Mouse (Mus musculus): Measurements from ENCODE around the gene Six1.

The Six1 gene

DNA sequence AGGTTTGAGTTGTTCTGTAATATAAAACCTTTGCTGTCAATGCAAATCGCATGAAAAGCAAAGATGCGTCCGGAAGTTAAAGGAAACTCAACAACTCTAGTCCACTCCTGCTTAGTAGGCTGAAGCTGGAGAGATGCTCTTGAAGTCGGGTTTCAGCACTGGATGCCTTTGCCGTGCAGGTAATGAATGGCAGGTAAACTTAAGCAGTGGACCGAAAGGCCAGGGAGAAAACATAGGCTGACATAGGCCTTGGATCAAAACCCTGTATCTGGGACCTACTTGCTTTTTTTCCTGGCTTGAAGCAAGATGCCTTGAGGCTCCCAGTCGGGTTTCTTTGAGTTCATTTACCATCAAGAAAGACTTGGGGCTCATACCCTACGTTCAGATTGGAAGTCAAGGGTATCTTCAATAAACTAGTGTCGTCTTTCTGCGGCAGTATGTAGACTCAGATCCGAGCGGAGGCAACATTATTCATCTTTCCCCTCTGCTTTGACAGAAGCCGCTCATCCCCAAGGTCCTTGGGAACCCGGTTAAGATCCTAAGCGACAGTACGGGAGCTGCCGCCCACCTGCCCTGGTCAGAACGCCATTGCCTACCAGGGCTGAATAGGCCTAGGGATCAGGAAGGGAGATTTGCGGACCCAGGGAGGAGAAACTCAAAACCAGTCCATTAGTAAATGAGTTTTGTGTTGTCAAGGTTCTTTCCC is 4.0 kb downstream of the Six1 start:
- DNase-seq (ENCODE audit: low spot score in 2 of 2) = no peak

DNA sequence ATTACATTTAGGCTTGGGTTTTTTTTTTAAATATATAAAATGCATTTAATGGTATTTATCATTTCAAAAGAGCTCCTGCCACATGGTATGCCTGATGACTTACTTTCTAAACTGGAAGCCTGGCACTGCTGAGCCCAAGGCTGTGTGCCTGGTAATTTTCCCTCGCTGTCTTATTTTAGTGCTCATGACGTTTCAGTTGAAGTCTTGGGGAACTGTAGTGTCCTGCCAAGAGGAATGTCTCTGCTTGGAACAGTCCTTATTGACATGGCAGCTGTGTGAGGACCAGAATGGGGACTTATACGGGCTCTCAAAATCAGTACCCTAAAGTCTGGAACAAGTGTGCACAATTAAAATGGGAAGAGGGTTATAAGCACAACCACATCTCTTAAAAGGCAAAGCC is 5.2 kb downstream of the Six1 start:
- no peak for DNase-seq (ENCODE audit: low spot score in 2 of 2)

DNA sequence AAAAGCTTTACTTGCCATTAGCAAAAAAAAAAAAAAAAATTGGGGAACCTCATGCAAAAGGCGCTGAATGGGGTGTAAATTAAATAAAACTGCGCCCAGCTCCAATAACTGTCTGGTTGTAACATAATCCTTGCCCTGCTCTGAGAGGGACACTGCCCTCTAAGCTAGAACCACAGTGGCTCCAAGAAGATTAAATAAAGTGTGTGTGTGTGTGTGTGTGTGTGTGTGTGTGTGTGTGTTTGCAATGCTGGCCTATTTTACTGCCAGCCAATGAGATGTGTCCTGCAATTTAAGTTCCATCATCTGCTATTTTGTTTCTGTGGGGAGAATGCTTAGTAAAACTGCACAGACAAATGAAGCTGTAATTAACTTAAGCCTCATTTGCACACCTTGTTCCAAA is 6.1 kb downstream of the Six1 start:
- DNase-seq (ENCODE audit: low spot score in 2 of 2) = no peak

DNA sequence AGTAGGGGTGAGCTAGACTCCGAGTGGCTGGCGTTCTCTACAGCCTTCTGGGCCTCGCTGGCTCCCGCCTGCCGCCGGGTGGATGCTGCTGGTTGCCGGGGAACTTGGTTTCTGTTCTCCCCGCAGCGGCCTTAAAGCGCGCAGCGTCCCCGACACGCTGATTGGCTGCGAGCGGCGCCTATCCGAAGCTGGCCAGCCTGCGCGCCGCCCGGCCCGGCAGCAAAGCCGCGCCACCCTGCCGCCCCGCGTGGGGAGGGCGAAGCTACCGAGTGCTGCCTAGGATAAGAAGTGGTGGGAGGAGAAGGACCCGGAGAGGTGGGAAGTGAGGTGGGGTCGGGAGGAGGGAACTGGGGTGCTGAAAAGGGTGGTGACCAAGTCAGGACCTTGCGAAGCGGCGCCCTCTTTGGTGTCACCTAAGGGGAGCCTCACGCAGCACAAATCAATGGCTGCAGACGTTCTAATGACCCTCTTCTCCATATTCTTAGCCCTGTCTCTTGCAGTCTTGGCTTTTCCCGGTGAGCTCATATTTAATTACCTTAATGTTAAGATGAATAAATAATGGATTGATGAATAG is 7.0 kb downstream of the Six1 start:
- peak in 1 of 2 experiments; percentile 57 for DNase-seq (ENCODE audit: low spot score in 2 of 2)

DNA sequence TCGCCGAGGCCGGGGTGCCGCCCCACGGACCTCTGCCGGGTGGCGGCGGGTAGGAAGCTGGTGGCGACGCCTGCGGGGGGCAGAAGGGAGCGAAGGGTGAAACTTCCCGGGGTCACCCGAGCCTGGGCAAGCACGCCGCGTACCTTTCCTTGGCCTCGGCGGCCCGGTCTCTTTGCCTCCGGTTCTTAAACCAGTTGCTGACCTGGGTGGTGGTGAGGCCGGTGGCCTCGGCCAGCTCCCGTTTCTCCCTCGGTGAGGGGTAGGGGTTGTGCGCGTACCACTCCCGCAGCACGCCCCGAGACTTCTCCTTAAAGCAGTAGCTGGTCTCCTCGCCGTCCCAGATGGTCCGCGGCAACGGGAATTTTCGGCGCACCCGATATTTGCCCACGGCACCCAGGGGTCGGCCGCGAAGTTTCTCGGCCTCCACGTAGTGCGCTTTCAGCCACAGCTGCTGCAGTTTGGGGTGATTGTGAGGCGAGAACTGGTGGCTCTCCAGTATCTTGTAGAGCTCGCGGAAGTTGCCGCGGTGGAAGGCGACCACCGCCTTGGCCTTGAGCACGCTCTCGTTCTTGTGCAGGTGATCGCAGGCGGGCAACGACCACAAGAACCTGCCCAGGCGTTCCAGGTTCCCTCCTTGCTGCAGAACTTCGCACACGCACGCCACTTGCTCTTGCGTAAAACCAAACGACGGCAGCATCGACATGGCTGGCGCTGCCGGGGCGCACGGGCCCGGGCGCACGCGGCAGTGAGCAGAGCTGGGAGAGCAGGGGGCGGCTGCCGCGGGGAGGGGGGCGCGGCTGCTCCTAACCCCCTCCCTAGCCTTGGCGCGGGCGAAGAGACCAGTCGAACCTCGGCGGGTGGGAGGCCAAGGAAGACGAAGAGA is 7.7 kb downstream of the Six1 start:
- DNase-seq (ENCODE audit: low spot score in 2 of 2) = no peak

DNA sequence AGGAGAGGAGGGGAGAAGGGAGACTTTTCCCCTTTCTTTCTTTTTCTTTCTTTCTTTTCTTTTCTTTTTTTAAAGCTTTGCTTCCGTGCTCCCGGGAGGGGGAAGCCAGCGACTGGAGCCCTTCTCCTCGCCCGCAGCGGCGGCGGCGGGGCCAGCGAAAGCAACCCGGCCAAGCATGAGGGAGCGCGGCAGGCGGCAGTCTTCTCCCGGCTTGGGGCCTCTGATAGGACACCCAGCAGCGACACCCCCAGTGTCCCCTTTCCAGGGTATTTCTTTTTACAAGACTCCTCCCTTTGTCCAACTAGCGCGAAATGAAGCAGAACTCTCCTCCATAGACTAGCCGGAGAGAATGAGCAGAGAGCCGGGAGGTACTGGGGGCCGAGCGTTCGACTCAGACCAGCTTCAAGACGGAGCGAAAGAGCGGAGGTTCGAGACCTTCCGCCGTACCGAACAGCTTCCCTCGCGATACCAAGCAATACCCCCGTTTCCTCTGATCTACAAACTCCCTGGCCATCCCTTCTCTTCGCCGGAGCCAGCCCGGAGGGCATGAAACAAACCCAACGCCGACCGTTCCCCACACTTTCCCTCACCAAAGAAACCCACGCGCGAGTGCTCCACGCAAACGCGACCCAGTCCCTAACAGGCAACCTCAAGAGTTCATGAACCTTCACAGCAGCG is 8.5 kb downstream of the Six1 start:
- DNase-seq (ENCODE audit: low spot score in 2 of 2) = no peak

DNA sequence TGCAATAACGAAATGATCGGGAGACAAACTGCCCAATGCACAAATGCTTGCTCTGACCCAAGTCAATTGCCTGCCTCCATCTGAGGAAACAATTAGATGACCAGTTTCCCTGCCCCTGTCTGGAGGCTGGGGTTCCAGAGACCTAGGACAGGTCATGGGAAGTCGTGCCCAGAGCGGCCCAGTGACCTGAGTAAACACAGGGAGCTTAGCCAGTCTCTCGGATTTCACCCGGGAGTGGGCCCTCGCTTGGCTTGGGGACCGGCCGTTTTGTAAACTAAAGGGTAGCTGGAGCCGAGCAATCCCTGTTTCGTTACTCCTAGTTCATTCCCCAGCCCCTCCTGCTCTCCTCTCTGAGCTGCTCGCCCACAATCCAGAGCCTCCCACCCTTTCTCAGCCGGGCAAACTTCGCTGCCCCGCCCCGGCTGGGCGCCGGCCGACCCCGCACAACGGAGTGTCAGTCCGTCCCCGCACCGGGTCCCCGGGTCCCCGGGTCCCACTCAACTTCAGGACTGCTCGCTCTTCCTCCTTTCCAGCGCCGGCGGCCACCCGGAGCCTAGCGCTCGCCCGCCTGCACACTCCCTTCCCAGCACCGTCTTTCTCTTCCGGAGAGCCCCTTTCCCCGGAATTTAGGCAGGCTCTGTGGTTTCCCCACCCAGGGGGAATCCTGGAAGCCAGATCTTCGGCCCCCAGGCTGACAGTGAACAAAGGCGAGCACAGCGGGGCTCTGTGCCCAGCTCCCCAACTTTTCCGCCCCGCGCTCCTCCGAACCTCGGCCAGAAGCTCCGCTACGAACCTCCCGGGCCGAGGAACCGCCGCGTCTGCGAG is 9.3 kb downstream of the Six1 start:
- DNase-seq (ENCODE audit: low spot score in 2 of 2) = no peak

DNA sequence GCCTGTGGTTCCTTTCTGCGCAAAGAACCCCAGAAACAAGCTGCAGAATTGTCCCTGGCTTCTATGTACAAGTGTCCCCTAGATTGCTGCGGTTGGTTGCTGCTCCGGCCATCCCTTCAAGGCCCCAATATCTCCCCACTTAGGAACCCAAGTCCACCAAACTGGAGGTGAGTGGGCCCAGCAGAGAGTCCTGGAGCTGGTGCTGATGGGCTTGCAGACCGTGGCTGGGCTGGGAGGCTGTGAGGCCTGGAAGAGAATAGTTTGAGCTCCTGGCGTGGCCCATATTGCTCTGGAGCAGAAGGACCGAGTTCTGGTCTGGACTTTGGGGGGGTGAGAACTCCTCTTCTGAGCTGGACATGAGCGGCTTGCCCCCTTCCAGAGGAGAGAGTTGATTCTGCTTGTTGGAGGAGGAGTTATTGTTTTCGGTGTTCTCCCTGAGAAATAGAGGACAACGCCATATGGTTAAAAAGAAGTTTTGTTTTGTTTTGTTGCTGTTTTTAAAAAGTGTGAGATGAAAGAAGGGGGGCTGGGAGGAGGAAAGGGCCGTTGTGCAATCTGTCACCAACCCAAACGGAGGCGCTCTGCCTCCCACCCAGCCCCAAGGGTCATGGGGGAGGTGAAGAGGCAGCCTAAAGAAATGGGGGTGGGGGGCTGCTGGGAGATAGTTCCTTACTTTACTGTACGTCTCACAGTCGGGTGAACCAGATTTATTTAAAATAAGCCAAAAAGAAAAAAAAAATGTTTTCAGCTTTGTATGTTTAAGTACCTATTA is 10.1 kb downstream of the Six1 start:
- no peak for DNase-seq (ENCODE audit: low spot score in 2 of 2)

DNA sequence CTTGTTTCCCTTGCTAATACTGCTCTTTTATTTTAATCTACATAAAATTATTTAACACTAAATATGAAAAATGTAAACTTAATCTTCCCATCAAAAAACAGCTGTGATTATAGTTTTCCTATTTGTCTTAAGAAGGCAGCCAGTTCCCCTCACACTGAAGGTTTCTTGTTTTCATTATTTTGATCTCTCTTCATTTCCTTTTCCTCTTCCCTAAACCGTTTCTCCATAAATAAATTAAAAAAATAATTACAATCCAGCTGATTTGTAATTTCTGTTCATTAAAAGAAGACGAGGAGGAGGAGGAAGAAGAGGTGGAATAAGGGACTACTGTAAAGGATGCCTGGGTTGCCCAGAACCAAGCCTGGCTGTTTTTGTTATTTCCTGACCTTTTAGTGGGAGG is 10.8 kb downstream of the Six1 start:
- no peak for DNase-seq (ENCODE audit: low spot score in 2 of 2)

DNA sequence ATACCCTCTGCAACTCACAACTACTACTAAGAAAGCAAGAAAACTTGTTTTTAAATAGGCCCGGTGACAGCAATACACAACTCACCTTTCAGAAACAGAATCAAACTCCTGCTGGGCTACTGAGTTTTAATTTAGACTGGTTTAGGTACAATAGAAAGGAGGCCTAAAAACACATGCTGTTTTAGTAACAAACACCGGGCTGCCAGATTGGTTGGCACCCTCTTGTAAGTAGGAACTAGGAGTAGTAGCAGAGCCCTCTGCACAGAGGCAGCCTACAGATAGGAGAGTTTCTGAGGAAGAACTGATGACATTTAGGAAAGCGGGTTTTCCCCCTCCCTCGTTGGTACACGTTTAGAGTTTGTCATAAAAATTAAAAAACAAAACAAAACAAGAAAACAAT is 11.3 kb downstream of the Six1 start:
- DNase-seq (ENCODE audit: low spot score in 2 of 2) = no peak

DNA sequence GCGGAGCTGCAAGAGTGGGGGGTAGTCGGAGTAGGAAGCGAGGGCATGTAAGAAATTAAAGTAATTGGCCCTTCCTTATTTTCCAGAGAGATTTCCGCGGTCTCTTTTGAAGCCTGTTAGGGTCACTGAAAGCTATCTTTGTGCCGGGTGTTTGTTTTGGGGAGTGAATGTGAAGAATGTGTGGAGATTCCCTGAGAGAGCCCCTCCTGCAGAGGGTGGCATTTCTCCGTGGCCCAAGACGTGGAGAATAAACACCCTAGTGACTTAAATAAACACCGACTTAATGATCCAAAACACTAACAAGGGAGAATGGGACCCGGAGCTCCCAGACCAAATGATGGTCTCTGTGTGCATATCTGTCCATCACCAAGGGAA is 12.4 kb downstream of the Six1 start:
- DNase-seq (ENCODE audit: low spot score in 2 of 2) = no peak

DNA sequence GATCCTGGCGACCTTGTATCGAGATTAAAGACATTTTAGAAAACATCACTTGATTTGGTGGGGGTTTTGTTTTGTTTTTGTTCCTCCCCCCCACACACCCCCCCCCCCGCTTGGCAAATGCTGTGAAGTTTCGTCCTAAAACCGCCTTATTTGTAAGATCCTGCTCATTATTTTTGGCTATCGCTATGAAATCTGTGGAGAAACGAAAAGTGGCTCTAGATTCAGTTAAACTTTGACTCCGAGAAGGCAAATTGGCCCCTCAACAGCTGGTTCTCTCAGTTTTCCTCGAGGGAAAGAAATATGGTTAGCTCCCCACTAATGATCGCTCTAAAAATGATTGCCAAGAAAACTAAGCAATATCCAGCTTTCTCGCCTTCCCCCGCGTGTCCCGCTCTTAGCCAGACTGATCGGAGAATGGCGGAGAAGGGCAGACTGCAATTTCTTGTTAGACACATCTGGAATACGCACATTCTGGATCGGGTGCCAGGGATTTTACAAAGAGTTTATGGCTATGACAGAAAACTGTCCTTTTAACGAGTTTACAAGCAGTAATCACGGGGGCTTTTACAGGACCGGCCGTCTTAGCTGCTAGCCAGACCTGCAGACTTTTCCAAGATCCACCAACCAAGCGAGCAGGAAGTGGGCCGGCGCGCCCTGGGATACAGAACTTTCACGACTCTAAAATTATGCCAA is 13.0 kb downstream of the Six1 start:
- no peak for DNase-seq (ENCODE audit: low spot score in 2 of 2)

DNA sequence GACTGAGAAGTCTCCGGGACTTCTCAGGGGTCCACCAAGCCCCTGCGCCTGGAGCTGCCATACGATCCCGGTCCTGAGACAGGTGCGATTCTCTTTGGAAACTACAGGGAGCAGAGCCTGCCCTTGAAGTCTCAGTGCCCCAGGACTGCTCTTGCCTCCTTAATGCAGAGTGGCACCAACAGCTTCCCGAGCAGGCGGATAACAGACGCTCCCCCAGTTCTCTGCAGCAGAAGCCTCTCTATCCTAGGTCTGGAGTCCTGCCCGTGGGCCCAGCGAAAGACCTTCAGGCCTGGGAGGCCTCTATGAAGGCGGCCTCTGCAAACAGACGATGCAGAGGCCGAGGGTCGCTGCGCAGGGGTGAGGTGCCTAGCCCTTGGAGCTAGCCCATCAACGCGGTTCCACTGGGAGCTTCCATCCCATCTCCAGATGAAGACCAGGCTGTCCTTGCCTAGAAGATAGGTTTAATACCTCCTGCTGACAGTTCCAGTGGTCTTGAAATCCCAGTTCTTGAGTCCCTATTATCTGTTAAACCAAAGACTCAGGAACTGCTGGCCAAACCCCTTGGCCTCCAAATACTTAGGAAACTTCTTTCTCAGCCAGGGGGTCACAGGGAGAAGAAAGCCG is 13.6 kb downstream of the Six1 start:
- DNase-seq (ENCODE audit: low spot score in 2 of 2) = no peak

DNA sequence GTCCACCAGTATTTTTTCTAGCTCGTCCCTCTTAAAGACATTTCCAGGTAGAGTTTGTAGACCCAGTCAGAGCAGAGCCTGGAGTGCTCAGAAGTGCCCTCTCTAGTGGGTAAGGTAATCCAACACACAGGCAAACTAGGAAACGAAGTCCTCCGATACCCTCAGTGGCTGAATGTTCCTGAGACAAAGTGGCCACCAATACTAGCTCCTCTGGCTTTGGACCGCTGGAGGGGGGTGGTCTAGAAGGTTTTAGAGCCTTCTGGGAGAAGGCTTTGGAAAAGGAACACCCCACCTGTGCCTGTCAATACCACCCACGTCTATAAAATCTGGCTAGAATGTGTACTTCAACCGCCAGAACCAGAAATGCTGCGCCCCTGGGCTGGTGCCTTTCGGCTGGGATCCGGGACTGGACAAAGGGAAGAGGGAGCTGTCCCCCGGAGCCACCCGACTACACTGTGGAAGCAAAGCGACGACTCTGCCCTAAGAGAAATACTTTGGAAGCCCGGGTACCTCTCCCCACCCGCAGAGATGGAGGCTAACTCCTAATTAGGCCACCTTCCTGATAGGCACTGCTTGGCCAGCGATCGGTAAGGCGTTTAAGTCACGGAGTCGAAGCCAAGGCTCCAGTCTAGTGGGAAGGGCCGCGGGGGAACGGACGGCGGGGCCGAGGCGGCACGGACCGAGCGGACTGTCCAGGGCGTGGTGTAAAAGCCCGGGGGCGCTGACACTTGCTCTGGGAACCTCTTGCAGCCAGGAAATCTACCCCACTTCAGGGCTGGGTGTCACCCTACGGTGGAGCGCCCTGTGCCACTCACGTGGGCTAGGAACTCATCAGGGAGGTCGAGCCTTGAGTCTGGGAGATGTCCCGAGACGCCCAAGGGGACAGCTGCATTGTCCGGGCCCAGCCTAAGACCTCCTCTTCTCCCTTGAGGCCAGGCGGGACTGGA is 14.4 kb downstream of the Six1 start:
- no peak for DNase-seq (ENCODE audit: low spot score in 2 of 2)

DNA sequence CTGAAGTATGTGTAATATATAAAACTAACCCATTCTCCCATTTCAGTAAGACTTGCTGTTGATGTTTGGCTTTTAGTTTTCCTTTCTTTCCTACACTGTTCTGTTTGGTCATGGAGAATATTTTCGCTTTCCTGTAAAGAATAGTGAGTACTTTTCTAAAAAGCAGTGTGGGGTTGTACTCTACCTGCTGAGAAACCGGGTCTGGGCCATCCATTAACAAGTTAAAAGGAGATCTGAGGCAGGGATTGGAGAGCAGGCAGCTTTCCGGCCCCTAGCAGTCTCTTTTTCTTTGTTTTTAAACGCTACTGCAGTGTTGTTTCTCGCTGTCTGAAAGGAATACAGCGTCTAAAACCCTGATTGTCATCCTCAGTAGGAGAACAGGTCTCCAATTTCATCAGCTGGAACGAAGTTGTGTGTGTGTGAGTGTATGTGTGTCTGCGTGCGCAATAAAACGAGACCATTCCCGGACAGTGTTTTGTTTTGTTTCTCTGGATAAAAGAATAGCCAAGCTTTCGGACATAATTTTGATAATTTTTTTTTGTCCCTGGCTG is 15.2 kb downstream of the Six1 start:
- DNase-seq (ENCODE audit: low spot score in 2 of 2) = no peak

DNA sequence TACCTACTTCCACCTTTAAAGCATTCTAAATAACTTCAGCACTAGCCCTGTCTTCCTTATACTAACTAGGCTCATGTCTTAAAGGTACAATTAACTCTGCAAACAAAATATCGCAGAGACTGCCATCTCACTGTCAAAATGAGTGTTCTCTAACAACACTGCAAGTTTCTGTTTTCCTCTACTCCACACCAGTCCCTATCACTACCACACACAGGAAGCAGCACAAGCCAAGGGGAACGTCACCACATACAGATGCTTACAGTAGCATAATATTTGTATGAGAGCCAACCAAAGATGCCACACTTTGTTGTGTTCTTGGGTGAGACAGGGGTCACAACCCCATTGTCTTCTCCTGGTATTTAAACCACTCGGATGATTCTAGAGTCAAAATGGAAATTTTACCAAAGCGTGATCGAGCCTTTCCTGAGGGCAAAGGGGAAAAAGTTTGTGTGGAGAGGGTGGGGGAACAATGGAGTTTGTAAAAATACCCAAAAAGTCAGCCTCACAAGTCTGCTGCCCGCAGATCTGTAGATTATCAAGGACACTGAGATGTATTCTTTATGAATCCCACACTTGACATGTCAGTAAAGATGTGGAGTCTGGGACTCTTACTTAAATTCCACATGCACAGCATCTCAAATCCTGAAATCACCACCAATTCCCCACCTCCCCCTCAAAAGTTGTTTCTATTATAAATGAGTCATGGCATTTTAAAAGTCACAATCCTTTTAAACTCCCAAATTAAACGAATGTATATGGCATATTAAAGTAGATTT is 16.1 kb downstream of the Six1 start:
- DNase-seq (ENCODE audit: low spot score in 2 of 2) = no peak

Data from frontal cortex, postnatal 10 days (tissue).